Mouse (Mus musculus) c-Kit-positive CD71-positive TER-119-positive erythroid progenitor cells, embryonic 14.5 days (primary cell): ENCODE data around the gene Tmem189.

Experiments
- DNase-seq: peaks from one replicate; pipeline ENCODE4 v3.0.0-alpha.2; 2013; ENCODE audit warnings: low spot score

Gene Tmem189

DNA sequence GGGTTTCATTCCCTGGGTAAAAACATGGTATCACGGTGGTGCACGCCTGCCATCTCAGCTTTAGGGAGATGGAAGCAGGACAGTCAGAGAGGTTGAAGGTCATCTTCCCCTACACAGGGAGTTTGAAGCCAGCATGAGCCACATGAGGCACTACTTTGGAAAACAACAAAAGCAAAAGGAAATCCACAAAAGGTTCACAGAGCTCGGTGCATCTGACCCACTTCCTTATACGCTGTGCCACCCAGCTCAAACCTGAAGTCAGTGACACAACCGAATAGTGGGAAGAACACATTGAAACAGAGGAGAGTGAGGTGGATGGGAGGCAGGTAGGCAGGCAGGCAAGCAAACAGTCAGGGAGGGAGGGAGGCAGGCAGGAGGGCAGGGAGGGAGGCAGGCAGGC lies 11.8 kb upstream of the Tmem189 start:
- DNase-seq: no peak

DNA sequence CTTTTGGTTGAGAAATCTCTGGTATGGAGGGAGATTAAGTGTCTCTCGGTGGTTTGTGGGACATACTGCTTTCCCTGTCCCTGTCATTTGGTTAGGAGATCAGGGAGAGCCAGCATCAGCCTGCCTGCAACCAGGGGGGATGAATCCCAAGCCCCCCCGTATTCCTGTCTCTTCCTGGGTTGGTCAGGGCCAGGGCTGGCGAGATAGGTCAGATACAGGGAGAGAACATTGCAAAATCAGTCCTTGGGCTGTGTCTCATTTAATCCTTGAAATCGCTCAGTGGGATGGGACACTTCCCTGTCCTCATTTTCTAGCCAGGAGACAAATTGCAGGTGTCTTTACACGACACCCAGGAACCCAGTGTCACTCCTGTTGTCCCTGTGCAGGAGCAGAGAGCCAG lies 10.4 kb upstream of the Tmem189 start:
- DNase-seq: no peak

GRCm38 (mm10) chr2:167697902-167698301 lies 8.3 kb upstream of the Tmem189 start:
- no peak for DNase-seq

DNA sequence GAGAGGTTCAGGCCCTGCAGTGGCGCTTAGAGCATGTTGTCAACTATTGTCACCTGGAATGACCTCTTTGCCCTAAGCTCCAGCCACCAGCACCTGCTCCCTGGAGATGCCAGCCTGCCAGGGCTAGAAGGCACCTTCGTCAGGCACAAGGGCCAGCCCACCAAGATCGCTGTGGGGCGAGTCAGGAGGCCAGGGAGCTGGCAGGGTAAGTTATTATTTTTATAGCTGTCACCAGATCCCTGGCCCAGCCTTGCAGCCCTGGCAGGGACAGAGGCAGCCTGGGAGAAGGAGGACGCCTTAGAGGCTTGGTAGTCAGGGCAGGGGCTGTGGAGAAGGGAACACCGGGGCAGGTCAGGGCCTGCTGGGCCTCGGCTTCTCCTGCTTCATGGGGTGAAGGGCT lies 6.5 kb upstream of the Tmem189 start:
- no peak for DNase-seq

DNA sequence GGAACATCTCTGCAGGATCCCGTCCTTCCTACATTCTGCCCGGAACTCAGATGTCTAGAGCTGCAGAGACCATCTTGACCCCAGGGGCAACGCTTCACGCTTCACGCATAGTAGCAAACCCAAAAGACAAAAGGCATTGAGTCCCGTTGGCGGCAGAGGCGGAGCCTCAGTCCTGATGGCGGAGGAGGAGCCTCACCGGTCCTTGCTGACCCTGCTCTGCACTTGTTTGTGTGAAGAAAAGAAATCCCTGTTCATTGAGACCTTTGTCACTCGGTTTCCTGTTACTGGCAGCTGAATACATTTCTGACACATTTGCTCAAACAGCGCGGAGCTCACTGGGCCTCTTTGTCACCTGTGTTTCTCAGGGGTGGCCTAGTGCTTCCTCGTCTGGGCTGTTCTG lies 5.9 kb upstream of the Tmem189 start:
- no peak for DNase-seq

DNA sequence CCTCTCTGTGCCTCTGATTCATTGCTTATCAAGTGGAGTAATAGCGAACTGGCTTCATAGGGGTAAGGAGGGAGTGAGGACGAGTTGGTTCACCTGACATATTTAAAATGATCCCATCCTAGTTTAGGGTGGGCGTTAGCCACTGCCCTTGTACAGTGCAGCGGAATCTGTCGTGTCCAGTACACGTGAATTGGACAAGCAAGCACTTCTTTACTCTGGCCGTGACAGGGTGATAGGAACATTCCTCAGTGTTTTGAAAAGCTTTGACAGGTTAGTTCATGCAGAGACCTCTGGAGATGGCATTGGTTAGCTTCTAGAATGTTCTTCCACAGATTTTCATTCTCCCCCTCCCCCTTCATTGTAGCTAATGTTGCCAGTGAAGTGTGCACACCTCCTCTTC lies 5.3 kb upstream of the Tmem189 start:
- DNase-seq: no peak

DNA sequence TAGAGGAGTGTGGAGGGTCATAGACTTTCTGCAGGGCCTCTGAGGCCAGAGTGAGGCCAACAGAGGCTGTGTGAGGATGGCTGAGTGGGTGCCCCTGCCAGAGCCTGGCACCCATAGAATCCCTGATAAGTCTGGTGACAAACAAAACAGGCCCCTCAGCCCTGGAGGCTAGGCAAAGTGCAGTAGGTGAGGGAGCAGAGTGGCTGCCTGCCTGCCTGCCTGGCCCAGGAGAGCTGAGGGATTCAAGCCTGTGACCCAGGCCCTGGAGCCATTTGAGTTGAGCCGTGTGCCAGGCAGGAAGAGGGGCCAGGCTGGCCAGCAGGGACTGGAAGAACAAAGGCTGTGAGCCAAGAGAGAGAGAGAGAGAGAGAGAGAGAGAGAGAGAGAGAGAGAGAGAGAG lies 4.6 kb upstream of the Tmem189 start:
- no peak for DNase-seq

DNA sequence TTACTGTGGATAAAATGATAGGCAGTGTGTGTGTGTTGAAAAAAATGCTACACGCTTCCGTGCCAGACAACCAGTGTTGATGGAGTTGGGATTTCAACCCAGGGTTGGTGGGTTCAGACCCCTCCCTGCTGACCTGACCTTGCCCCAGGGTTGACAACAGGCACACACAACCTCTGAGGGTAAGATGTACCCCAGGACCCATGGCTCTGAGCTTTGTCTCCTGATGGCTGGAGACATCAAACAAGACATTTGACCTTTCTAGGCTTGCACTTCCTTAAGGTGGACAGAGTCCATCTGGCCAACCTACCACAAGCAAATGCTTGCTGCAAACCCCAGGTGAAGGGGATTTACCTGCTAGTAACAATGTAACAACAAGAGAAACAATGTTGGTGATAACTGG lies 3.9 kb upstream of the Tmem189 start:
- no peak for DNase-seq

GRCm38 (mm10) chr2:167692831-167693230 lies 3.2 kb upstream of the Tmem189 start:
- no peak for DNase-seq

GRCm38 (mm10) chr2:167691871-167692661 lies 2.4 kb upstream of the Tmem189 start:
- DNase-seq: no peak

- DNase-seq: no peak
These were observed 1.8 kb upstream of the Tmem189 start for GRCm38 (mm10) chr2:167691410-167691809.

DNA sequence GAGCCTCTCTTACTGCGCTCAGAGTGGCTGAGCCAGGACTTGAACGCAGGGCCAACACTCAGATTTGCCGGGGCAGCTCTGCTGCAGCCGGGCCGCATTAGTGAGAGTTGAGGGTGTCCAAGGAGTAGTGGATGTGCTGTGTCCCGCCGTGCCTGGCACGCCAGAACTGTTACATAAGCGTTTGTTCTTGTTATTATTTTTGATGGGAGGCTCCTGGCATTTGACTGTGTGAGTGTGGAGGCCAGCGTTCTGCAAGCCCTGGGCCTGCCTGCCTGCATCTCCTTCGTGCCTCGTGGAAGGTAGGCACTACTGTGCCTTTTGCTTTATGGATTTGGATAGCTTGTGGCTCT lies 1.3 kb upstream of the Tmem189 start:
- no peak for DNase-seq

- no peak for DNase-seq
These were observed 768 bp upstream of the Tmem189 start for GRCm38 (mm10) chr2:167690219-167690961.

- peak; percentile 57 for DNase-seq
These were observed 847 bp downstream of the Tmem189 start, which contains the start of gene Cebpb for GRCm38 (mm10) chr2:167688498-167689451. Cebpb (plus strand) TSS chr2:167688915.

GRCm38 (mm10) chr2:167688126-167688497 lies 1.5 kb downstream of the Tmem189 start:
- DNase-seq: no peak

DNA sequence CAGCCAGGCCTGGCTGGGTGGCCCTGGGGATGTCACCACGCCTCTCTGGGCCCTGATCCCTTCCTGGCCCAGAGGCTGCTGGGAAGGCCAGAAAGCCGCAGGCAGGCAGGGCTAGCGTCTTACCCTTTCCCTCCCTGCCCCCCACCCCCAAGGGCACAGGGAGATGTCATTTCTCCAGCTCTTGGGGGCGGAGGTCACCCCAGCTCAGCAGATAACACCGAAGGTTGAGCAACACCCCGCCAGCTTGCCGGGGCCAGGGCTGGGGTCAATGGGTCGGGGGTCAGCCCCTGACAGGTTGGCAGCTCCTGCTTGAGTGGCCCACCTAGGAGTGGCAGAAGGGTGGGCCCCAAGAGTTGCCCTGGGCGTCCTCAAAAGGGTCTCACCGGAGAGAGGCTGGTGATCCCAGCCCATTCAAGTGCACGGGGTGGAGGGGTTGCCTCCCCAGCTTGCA lies 1.9 kb downstream of the Tmem189 start:
- DNase-seq: no peak

DNA sequence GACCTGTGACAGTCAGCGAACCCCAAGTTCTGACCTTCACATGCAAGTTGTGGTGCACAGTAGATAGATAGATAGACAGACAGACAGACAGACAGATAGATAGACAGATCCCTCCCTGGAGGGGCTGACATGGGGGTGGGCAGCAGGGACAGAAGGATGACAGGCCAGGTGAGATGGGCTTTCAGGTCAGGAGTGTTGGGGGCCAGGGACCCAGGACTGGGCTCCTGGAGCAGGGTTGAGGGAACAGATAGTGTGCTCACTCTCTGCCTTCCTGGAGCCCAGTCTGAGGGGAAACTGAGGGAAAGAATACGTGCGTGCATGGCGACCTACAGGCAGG lies 2.4 kb downstream of the Tmem189 start:
- DNase-seq: no peak

DNA sequence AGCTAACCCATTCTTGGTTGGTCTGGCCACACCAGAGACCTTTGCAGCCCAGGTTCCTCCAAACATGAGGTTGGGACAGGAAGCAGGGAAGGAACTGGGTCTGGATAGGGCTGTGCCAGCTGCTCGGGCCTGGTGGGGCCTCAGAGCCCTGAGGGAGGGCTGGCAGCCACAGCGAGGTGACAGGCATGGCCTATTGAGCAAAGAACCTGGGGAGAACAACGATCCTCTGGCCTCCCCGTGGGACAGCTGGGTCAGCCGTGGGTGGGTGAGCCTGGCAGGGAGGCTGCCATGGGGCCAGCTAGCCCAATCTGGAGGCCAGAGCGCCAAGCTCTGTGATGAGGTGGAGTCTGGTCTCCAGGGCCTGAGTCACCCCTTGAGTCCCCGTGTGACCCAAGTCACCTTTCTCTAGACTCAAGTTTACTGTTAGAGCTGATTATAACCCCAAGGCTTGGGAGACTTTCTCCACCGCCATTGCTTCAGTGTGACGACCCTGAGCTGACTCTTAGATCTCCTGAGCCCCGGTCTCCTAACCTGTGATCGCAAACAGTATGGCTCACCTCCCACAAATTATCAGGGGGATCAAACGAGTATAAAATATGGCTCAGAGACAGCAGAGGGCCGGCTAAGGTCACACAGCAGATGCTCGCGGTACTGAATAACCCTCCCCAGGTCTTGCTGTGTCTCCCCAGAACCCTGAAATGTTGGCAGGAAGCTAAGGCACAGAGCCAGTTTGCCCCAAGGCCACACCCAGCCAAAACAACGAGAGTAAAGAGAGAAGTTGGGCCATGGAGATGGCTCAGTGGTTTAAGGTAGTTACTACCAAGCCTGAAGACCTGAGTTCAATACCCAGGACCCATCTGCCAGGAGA lies 3.0 kb downstream of the Tmem189 start:
- no peak for DNase-seq

DNA sequence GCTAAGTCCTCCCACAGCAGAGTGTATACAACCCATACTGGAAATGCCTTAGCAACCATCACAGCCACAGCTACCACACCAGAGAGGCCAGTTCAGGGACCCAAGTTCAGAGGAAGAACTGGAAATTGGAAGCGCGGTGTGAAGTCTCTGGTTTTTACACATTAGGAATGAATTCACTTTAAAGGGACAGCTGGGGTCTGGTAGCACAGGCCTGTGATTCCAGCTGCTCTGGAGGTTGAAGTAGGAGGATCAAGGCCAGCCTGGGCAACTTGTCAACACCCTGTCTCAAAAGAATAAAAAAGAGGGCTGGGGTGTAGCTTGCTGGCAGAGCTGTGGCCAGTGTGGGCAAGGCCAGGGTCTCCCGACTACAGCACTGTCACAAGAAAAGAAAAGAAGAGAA lies 3.8 kb downstream of the Tmem189 start:
- no peak for DNase-seq

GRCm38 (mm10) chr2:167685137-167685536 lies 4.5 kb downstream of the Tmem189 start:
- peak; percentile 91 for DNase-seq

DNA sequence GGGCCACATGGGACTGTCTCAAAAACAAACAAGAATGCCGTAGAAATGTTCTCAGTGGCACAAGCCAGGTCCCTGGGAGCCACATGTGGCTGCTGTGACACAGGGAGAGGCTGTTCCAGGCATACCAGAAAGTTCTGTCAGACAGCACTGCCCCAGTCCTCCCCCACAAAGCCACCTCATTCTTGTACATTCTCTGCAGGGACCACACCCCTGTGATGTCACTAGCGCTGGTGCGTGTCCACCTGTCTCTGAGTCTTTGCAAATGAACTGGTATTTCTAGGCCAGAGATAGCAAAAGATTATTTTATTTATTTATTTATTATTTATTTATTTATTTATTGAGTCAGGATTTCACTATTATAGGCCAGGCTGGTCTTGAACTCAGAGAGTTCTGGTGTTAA lies 5.9 kb downstream of the Tmem189 start:
- DNase-seq: no peak

DNA sequence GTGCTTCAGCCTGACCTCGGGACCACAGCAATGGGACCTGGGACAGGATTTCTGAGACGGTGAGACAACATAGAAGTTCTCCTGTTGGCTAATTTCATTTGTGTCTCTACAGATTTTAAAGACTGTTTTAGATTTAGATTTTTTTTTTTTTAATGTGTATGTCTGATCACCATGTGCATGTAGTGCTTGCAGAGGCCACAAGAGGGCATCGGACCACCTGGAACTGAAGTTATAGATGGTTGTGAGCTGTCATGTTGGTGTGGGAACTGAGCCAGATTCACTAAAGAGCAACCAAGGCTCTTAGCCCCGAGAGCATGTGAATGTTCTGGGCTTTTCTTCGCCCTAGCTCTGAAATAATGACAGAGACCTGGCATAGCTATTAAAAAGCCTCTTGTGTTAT lies 9.0 kb downstream of the Tmem189 start:
- peak; percentile 67 for DNase-seq
